In genomic region chr2:152128597-152128996, GRCm38 (mm10) we compare ENCODE assay signal across 31 mouse cellular contexts. TPM values are rescaled to one million over a fixed set of nuclear protein-coding genes. Genes with fewer than 3 reads are reported as not detected.
DNase-seq lines count a peak whose midpoint lies in the region; ATAC-seq and TF ChIP-seq lines count a peak whose summit lies in the region.
"Had no signal": no experiment of that assay in that cellular context is flagged by ENCODE, and none has a peak within 500 bp of the region (broad histone marks: within the 10 kb centered on the region; RNA-seq: fewer than 3 reads in every experiment).

No protein-coding gene starts in this region.

- no peaks in the 10 kb centered on the region for H3K36me3 ChIP-seq in intestine, postnatal 0 days (ENCODE audit: control insufficient read depth, insufficient read depth)
- H3K36me3 ChIP-seq in intestine, embryonic 16.5 days (ENCODE audit: control insufficient read depth, insufficient read depth, low read length) = no peaks in the 10 kb centered on the region
- peaks cover 0 to 5% of the 10 kb centered on the region in 2 experiments; a peak in 2 of 4 replicates for H3K36me3 ChIP-seq in MEL (ENCODE audit: control insufficient read depth in 1 of 2, insufficient read depth in 2 of 2, low read length in 2 of 2)
- no peaks in the 10 kb centered on the region for H3K36me3 ChIP-seq in forebrain, postnatal 0 days (ENCODE audit: insufficient read depth)
- H3K36me3 ChIP-seq: forebrain, embryonic 10.5 days; limb, embryonic 12.5 days; liver, embryonic 13.5 days; midbrain, embryonic 13.5 days; neural tube, embryonic 12.5 days; stomach, embryonic 15.5 days had no signal

- H3K9me3 ChIP-seq in intestine, postnatal 0 days (ENCODE audit: control insufficient read depth) = no peaks in the 10 kb centered on the region
- no peaks in the 10 kb centered on the region for H3K9me3 ChIP-seq in intestine, embryonic 16.5 days (ENCODE audit: control insufficient read depth, low read length)
- H3K9me3 ChIP-seq in MEL (replicated peaks; ENCODE audit: insufficient read depth, low read length) = no peaks in the 10 kb centered on the region
- H3K9me3 ChIP-seq in forebrain, postnatal 0 days (ENCODE audit: low read length) = no peaks in the 10 kb centered on the region
- H3K9me3 ChIP-seq: forebrain, embryonic 10.5 days; liver, embryonic 13.5 days; midbrain, embryonic 13.5 days; neural tube, embryonic 12.5 days; stomach, embryonic 15.5 days had no signal

- peak; percentile 60 for TF ChIP-seq CTCF in intestine, postnatal 0 days (IDR thresholded peaks at IDR 0.05; ENCODE audit: low read depth)
- 0 out of 2 replicates have a peak, but pooled peaks have one; percentile 15 for TF ChIP-seq CTCF in lung, adult 2 months (IDR thresholded peaks at IDR 0.05; ENCODE audit: insufficient read depth, low read length)
- peak in 2 of 3 experiments; percentile 6 to 15; a peak in 1 of 6 replicates for TF ChIP-seq CTCF in MEL (IDR thresholded peaks at IDR 0.05 in 2 of 3, conservative IDR thresholded peaks at IDR 0.05 in 1 of 3; ENCODE audit: control insufficient read depth in 1 of 3, insufficient read depth in 1 of 3, low read depth in 2 of 3, low read length in 3 of 3, poor library complexity in 1 of 3, severe bottlenecking in 1 of 3)
- TF ChIP-seq CTCF in forebrain, postnatal 0 days (IDR thresholded peaks at IDR 0.05; ENCODE audit: low read depth) = no peak

- no peaks in the 10 kb centered on the region for H3K27me3 ChIP-seq in intestine, postnatal 0 days (replicated peaks; ENCODE audit: control insufficient read depth, insufficient read depth, low read length)
- no peaks in the 10 kb centered on the region for H3K27me3 ChIP-seq in intestine, embryonic 16.5 days (replicated peaks; ENCODE audit: control insufficient read depth, insufficient read depth, low read length)
- H3K27me3 ChIP-seq in MEL (ENCODE audit: control insufficient read depth in 1 of 2, insufficient read depth in 2 of 2, low read length in 2 of 2) = no peaks in the 10 kb centered on the region; a peak in 3 of 4 replicates
- H3K27me3 ChIP-seq in forebrain, postnatal 0 days (ENCODE audit: insufficient read depth, low read length) = no peaks in the 10 kb centered on the region; the same call in 1 of the 2 replicates
- H3K27me3 ChIP-seq: limb, embryonic 12.5 days; midbrain, embryonic 13.5 days; neural tube, embryonic 12.5 days; stomach, embryonic 15.5 days had no signal

- no peak overlapping the region for H3K4me2 ChIP-seq in intestine, postnatal 0 days (replicated peaks; ENCODE audit: low read depth)
- H3K4me2 ChIP-seq in intestine, embryonic 16.5 days (ENCODE audit: low read depth, low read length) = no peak overlapping the region
- H3K4me2 ChIP-seq in forebrain, postnatal 0 days (ENCODE audit: low read depth) = no peak overlapping the region
- H3K4me2 ChIP-seq: heart, embryonic 11.5 days; limb, embryonic 12.5 days; liver, embryonic 13.5 days; midbrain, embryonic 13.5 days; neural tube, embryonic 12.5 days; stomach, embryonic 15.5 days had no signal

- ATAC-seq in intestine, postnatal 0 days = no peak
- no peak for ATAC-seq in intestine, embryonic 16.5 days
- no peak for ATAC-seq in forebrain, postnatal 0 days
- ATAC-seq: CD4-positive, CD25-positive, alpha-beta regulatory T cell, adult 4 months; forebrain, embryonic 16.5 days; hindbrain, embryonic 16.5 days; midbrain, embryonic 13.5 days had no signal

- TF ChIP-seq RAD21 in MEL (IDR thresholded peaks at IDR 0.05; ENCODE audit: low read depth, low read length) = no peak

- H3K9ac ChIP-seq in intestine, postnatal 0 days (ENCODE audit: low read depth, low read length) = no peak overlapping the region
- no peak overlapping the region for H3K9ac ChIP-seq in intestine, embryonic 16.5 days (ENCODE audit: low read depth, low read length)
- H3K9ac ChIP-seq in MEL (ENCODE audit: control insufficient read depth, low read depth, low read length, poor library complexity, severe bottlenecking) = no peak overlapping the region
- no peak overlapping the region for H3K9ac ChIP-seq in forebrain, postnatal 0 days
- H3K9ac ChIP-seq: limb, embryonic 12.5 days; liver, embryonic 13.5 days; midbrain, embryonic 13.5 days; neural tube, embryonic 12.5 days; stomach, embryonic 15.5 days had no signal

- no peak overlapping the region for H3K27ac ChIP-seq in intestine, postnatal 0 days (ENCODE audit: low read depth, low read length)
- H3K27ac ChIP-seq in intestine, embryonic 16.5 days (ENCODE audit: low read length) = no peak overlapping the region
- H3K27ac ChIP-seq in MEL (ENCODE audit: control insufficient read depth, low read depth, low read length) = no peak overlapping the region
- H3K27ac ChIP-seq in forebrain, postnatal 0 days (ENCODE audit: low read depth, low read length) = no peak overlapping the region
- H3K27ac ChIP-seq: forebrain, embryonic 10.5 days; limb, embryonic 12.5 days; liver, embryonic 13.5 days; midbrain, embryonic 13.5 days; neural tube, embryonic 12.5 days; stomach, embryonic 15.5 days had no signal

- no peak overlapping the region for H3K4me3 ChIP-seq in intestine, postnatal 0 days (ENCODE audit: low read depth, low read length)
- no peak overlapping the region for H3K4me3 ChIP-seq in intestine, embryonic 16.5 days (ENCODE audit: low read length)
- no peak overlapping the region for H3K4me3 ChIP-seq in lung, adult 2 months (replicated peaks; ENCODE audit: extremely low read depth, low read depth, low read length)
- no peak overlapping the region for H3K4me3 ChIP-seq in MEL (ENCODE audit: control insufficient read depth in 1 of 2, insufficient read depth in 1 of 2, low read depth in 2 of 2, low read length in 2 of 2)
- H3K4me3 ChIP-seq in forebrain, postnatal 0 days (ENCODE audit: low read depth, low read length) = no peak overlapping the region
- H3K4me3 ChIP-seq: forebrain, embryonic 10.5 days; limb, embryonic 12.5 days; liver, embryonic 13.5 days; megakaryocyte, embryonic 14.5 days; midbrain, embryonic 13.5 days; neural tube, embryonic 12.5 days; stomach, embryonic 15.5 days had no signal

- H3K4me1 ChIP-seq in intestine, postnatal 0 days (replicated peaks; ENCODE audit: control insufficient read depth, insufficient read depth, low read length) = no peaks in the 10 kb centered on the region
- no peaks in the 10 kb centered on the region for H3K4me1 ChIP-seq in intestine, embryonic 16.5 days (ENCODE audit: control insufficient read depth, insufficient read depth, low read length)
- H3K4me1 ChIP-seq in lung, adult 2 months (ENCODE audit: control insufficient read depth, insufficient read depth, low read length) = peaks cover 4% of the 10 kb centered on the region; the same call in 1 of the 2 replicates
- H3K4me1 ChIP-seq in MEL (ENCODE audit: control insufficient read depth in 1 of 2, insufficient read depth in 2 of 2, low read length in 2 of 2) = peaks cover 6 to 14% of the 10 kb centered on the region in 2 experiments
- H3K4me1 ChIP-seq in forebrain, postnatal 0 days (ENCODE audit: insufficient read depth) = no peaks in the 10 kb centered on the region
- H3K4me1 ChIP-seq: megakaryocyte, embryonic 14.5 days; midbrain, embryonic 13.5 days; stomach, embryonic 15.5 days had no signal

- no peaks in the 10 kb centered on the region for H3K79me2 ChIP-seq in MEL (ENCODE audit: control insufficient read depth, insufficient read depth, low read length, poor library complexity)

- no peak for TF ChIP-seq EP300 in MEL (IDR thresholded peaks at IDR 0.05; ENCODE audit: low read depth in 1 of 2, low read length in 2 of 2)

- DNase-seq in lung, adult 2 months = no peak
- no peak for DNase-seq in lung, postnatal 14 days
- DNase-seq in A20 (ENCODE audit: low read depth, low spot score) (peak; percentile 11), MEL (ENCODE audit: low read depth, low spot score) (no peak)
- no peak for DNase-seq in spleen, postnatal 14 days (ENCODE audit: low spot score in 2 of 2)
- no peak for DNase-seq in forebrain, postnatal 0 days
- DNase-seq: adrenal gland, postnatal 25 days; cerebellum, adult 9-10 months; gastrocnemius, postnatal 14 days; heart, adult 11 months; kidney, adult 11 months; layer of hippocampus, postnatal 36 days; liver, embryonic 13.5 days; lung, postnatal 36 days; retina, postnatal 1 day had no signal

- TF ChIP-seq POLR2A in lung, adult 2 months (IDR thresholded peaks at IDR 0.05; ENCODE audit: borderline replicate concordance, extremely low read depth, low read depth, low read length) = no peak
- no peak for TF ChIP-seq POLR2A in MEL (IDR thresholded peaks at IDR 0.05; ENCODE audit: control insufficient read depth in 1 of 2, insufficient read depth in 1 of 2, low read depth in 1 of 2, low read length in 2 of 2, poor library complexity in 1 of 2)

- WGBS in intestine, postnatal 0 days = 57% methylated on average over 2 of the region's 2 CpGs
- WGBS in intestine, embryonic 16.5 days = 53% methylated on average over 2 of the region's 2 CpGs
- 60% methylated on average over 2 of the region's 2 CpGs for WGBS in lung, adult 2 months
- 69% methylated on average over 2 of the region's 2 CpGs for WGBS in forebrain, postnatal 0 days

RNA-seq across cellular contexts. Expression of gene Tcf15, which starts 14.8 kb away (rescaled TPM):
- 3.2 and 4.5 TPM in 2 replicates for polyA plus RNA-seq in intestine, postnatal 0 days (2015; fragmentation: Nextera tagmentation; extraction: Ambion mirVana)
- 6.5 and 7.5 TPM in 2 replicates for polyA plus RNA-seq in intestine, embryonic 16.5 days (2015; fragmentation: Nextera tagmentation; extraction: Ambion mirVana)
- polyA plus RNA-seq in lung, adult 2 months (2012; rRNA removed) = 2.4 and 5.5 TPM in 2 replicates
- not detected in 2 replicates for total RNA-seq in MEL (2012; rRNA removed)
- not detected for polyA plus RNA-seq in MEL (2012; ENCODE audit: insufficient read depth in 1 of 2, insufficient read length in 2 of 2, low read depth in 1 of 2, low replicate concordance in 2 of 2, missing spikeins in 1 of 2)
- total RNA-seq in forebrain, postnatal 0 days (2014; rRNA removed) = 1.6 TPM in 1 of 2 replicates, not detected in the other
- polyA plus RNA-seq in forebrain, postnatal 0 days (2015; fragmentation: Nextera tagmentation; extraction: Ambion mirVana) = 0.69 and 1.1 TPM in 2 replicates
- polyA plus RNA-seq: CD4-positive, CD25-positive, alpha-beta regulatory T cell, adult 4 months had no signal

RNA-seq across cellular contexts. Expression of gene Srxn1, which starts 23.3 kb away (rescaled TPM):
- 102 and 104 TPM in 2 replicates for polyA plus RNA-seq in intestine, postnatal 0 days (2015; fragmentation: Nextera tagmentation; extraction: Ambion mirVana)
- 34.9 and 43.6 TPM in 2 replicates for polyA plus RNA-seq in intestine, embryonic 16.5 days (2015; fragmentation: Nextera tagmentation; extraction: Ambion mirVana)
- polyA plus RNA-seq in lung, adult 2 months (2012; rRNA removed) = 47.3 and 54.8 TPM in 2 replicates
- total RNA-seq in MEL (2012; rRNA removed) = 27.4 and 31.3 TPM in 2 replicates
- 10 to 100 TPM in 1 of 2 experiments, not detected in 1; 48.6 TPM for polyA plus RNA-seq in MEL (2012; ENCODE audit: insufficient read depth in 1 of 2, insufficient read length in 2 of 2, low read depth in 1 of 2, low replicate concordance in 2 of 2, missing spikeins in 1 of 2)
- 18.4 and 27.3 TPM in 2 replicates for total RNA-seq in forebrain, postnatal 0 days (2014; rRNA removed)
- polyA plus RNA-seq in forebrain, postnatal 0 days (2015; fragmentation: Nextera tagmentation; extraction: Ambion mirVana) = 11.9 and 16.4 TPM in 2 replicates

RNA-seq across cellular contexts. Expression of gene Scrt2, which starts 47.3 kb away (rescaled TPM):
- polyA plus RNA-seq in intestine, postnatal 0 days (2015; fragmentation: Nextera tagmentation; extraction: Ambion mirVana) = not detected in 2 replicates
- not detected in 2 replicates for polyA plus RNA-seq in intestine, embryonic 16.5 days (2015; fragmentation: Nextera tagmentation; extraction: Ambion mirVana)
- not detected in 2 replicates for polyA plus RNA-seq in lung, adult 2 months (2012; rRNA removed)
- not detected in 2 replicates for total RNA-seq in MEL (2012; rRNA removed)
- polyA plus RNA-seq in MEL (2012; ENCODE audit: insufficient read depth in 1 of 2, insufficient read length in 2 of 2, low read depth in 1 of 2, low replicate concordance in 2 of 2, missing spikeins in 1 of 2) = not detected
- total RNA-seq in forebrain, postnatal 0 days (2014; rRNA removed) = 7.4 and 8.5 TPM in 2 replicates
- 3.7 and 4.3 TPM in 2 replicates for polyA plus RNA-seq in forebrain, postnatal 0 days (2015; fragmentation: Nextera tagmentation; extraction: Ambion mirVana)
- total RNA-seq: common myeloid progenitor, adult 5-6 weeks; hematopoietic stem cell, adult 5-6 weeks had no signal
- polyA plus RNA-seq: CD4-positive, CD25-positive, alpha-beta regulatory T cell, adult 4 months; heart, postnatal 0 days; kidney, embryonic 16.5 days; limb, embryonic 12.5 days; liver, embryonic 13.5 days had no signal
